In genomic region chr11:62467289-62467688, GRCm38 (mm10) we compare ENCODE assay signal across 5 mouse cellular contexts. TPM values are rescaled to one million over a fixed set of nuclear protein-coding genes. Genes with fewer than 3 reads are reported as not detected.
DNase-seq lines count a peak whose midpoint lies in the region; ATAC-seq and TF ChIP-seq lines count a peak whose summit lies in the region.
"Not testable (repeated sequence)": the region's sequence is repeated elsewhere in the genome, so short reads cannot be mapped to it uniquely, and the experiment has no call there.

No protein-coding gene starts in this region.

- not testable (repeated sequence) for H3K27me3 ChIP-seq in MEL (ENCODE audit: control insufficient read depth in 1 of 2, insufficient read depth in 2 of 2, low read length in 2 of 2); liver, embryonic 12.5 days (replicated peaks); liver, embryonic 14.5 days (ENCODE audit: control insufficient read depth, insufficient read depth, low read length); megakaryocyte, embryonic 14.5 days (replicated peaks)

- H3K4me2 ChIP-seq in liver, embryonic 12.5 days: peak overlapping the region; percentile 62; the same call in 1 of the 2 replicates
- H3K4me2 ChIP-seq in liver, embryonic 14.5 days (ENCODE audit: low read depth): not testable (repeated sequence)

- peaks cover 42 to 49% of the 10 kb centered on the region in 2 experiments for H3K4me1 ChIP-seq in MEL (ENCODE audit: control insufficient read depth in 1 of 2, insufficient read depth in 2 of 2, low read length in 2 of 2)
- H3K4me1 ChIP-seq in liver, embryonic 12.5 days: peaks cover 64% of the 10 kb centered on the region
- peaks cover 37 to 50% of the 10 kb centered on the region in 2 experiments for H3K4me1 ChIP-seq in liver, embryonic 14.5 days (replicated peaks; ENCODE audit: control insufficient read depth in 2 of 2, insufficient read depth in 2 of 2, low read length in 1 of 2)
- H3K4me1 ChIP-seq in megakaryocyte, embryonic 14.5 days: peaks cover 90% of the 10 kb centered on the region

- not testable (repeated sequence) for H3K9me3 ChIP-seq in MEL (replicated peaks; ENCODE audit: insufficient read depth, low read length); liver, embryonic 12.5 days (replicated peaks); liver, embryonic 14.5 days (ENCODE audit: control insufficient read depth, low read length); megakaryocyte, embryonic 14.5 days

- TF ChIP-seq RAD21 in MEL (IDR thresholded peaks at IDR 0.05; ENCODE audit: low read depth, low read length): not testable (repeated sequence)

- not testable (repeated sequence) for TF ChIP-seq EP300 in MEL (IDR thresholded peaks at IDR 0.05; ENCODE audit: low read depth in 1 of 2, low read length in 2 of 2); liver, embryonic 14.5 days (IDR thresholded peaks at IDR 0.05; ENCODE audit: low read depth)

- H3K36me3 ChIP-seq in MEL (ENCODE audit: control insufficient read depth in 1 of 2, insufficient read depth in 2 of 2, low read length in 2 of 2): peaks cover 0 to 50% of the 10 kb centered on the region in 2 experiments; a peak in 2 of 4 replicates
- H3K36me3 ChIP-seq in liver, embryonic 12.5 days; liver, embryonic 14.5 days (replicated peaks; ENCODE audit: control insufficient read depth, insufficient read depth, low read depth): not testable (repeated sequence)
- peaks cover 31% of the 10 kb centered on the region for H3K36me3 ChIP-seq in megakaryocyte, embryonic 14.5 days (replicated peaks; ENCODE audit: low read length)

- not testable (repeated sequence) for H3K79me2 ChIP-seq in MEL (ENCODE audit: control insufficient read depth, insufficient read depth, low read length, poor library complexity)

- peak overlapping the region in 1 of 2 experiments; percentile 3; a peak in 1 of 4 replicates for H3K4me3 ChIP-seq in MEL (ENCODE audit: control insufficient read depth in 1 of 2, insufficient read depth in 1 of 2, low read depth in 2 of 2, low read length in 2 of 2)
- H3K4me3 ChIP-seq in layer of hippocampus, adult 2 months; liver, embryonic 12.5 days; liver, embryonic 14.5 days (ENCODE audit: insufficient read depth in 1 of 2, low read depth in 2 of 2, low read length in 2 of 2): not testable (repeated sequence)
- peak overlapping the region; percentile 66 for H3K4me3 ChIP-seq in megakaryocyte, embryonic 14.5 days (replicated peaks)

- not testable (repeated sequence) for ATAC-seq in liver, embryonic 12.5 days; liver, embryonic 14.5 days (ENCODE audit: insufficient read depth)

- not testable (repeated sequence) for H3K9ac ChIP-seq in MEL (ENCODE audit: control insufficient read depth, low read depth, low read length, poor library complexity, severe bottlenecking); liver, embryonic 12.5 days; liver, embryonic 14.5 days (replicated peaks)

- peak overlapping the region; percentile 80 for H3K27ac ChIP-seq in MEL (ENCODE audit: control insufficient read depth, low read depth, low read length)
- not testable (repeated sequence) for H3K27ac ChIP-seq in layer of hippocampus, adult 2 months
- peak overlapping the region; percentile 88 for H3K27ac ChIP-seq in liver, embryonic 12.5 days
- H3K27ac ChIP-seq in liver, embryonic 14.5 days: peak overlapping the region; percentile 76

- peak; percentile 63 for DNase-seq in MEL (ENCODE audit: low read depth, low spot score)
- not testable (repeated sequence) for DNase-seq in layer of hippocampus, adult 2 months (ENCODE audit: low spot score in 2 of 2); liver, embryonic 14.5 days (ENCODE audit: low read depth in 3 of 3, low spot score in 3 of 3)

- 0 out of 6 replicates have a peak, but pooled peaks of 1 of the 3 experiments have one; percentile 2 for TF ChIP-seq CTCF in MEL (IDR thresholded peaks at IDR 0.05 in 2 of 3, conservative IDR thresholded peaks at IDR 0.05 in 1 of 3; ENCODE audit: control insufficient read depth in 1 of 3, insufficient read depth in 1 of 3, low read depth in 2 of 3, low read length in 3 of 3, poor library complexity in 1 of 3, severe bottlenecking in 1 of 3)
- 0 out of 2 replicates have a peak, but pooled peaks have one; percentile 5 for TF ChIP-seq CTCF in layer of hippocampus, adult 2 months (conservative IDR thresholded peaks at IDR 0.05)
- TF ChIP-seq CTCF in liver, embryonic 14.5 days (IDR thresholded peaks at IDR 0.05; ENCODE audit: low read depth): not testable (repeated sequence)

- not testable (repeated sequence) for TF ChIP-seq POLR2A in MEL (IDR thresholded peaks at IDR 0.05; ENCODE audit: control insufficient read depth in 1 of 2, insufficient read depth in 1 of 2, low read depth in 1 of 2, low read length in 2 of 2, poor library complexity in 1 of 2)

TF ChIP-seq in MEL, 35 proteins besides CTCF, POLR2A, EP300 and RAD21:
- TF ChIP-seq TBP (IDR thresholded peaks at IDR 0.05; ENCODE audit: low read depth, low read length) (peak; percentile 92), ETS1 (IDR thresholded peaks at IDR 0.05; ENCODE audit: low read depth, low read length) (0 out of 2 replicates have a peak, but pooled peaks have one; percentile 25)

RNA-seq across cellular contexts. Expression of gene Ncor1, which starts 8.9 kb away (rescaled TPM):
- total RNA-seq in MEL (2012; rRNA removed): 71.8 and 90.7 TPM in 2 replicates
- polyA plus RNA-seq in MEL (2012; ENCODE audit: insufficient read depth in 1 of 2, insufficient read length in 2 of 2, low read depth in 1 of 2, low replicate concordance in 2 of 2, missing spikeins in 1 of 2): 100 to 1,000 TPM; 188 to 250 TPM
- 100 to 1,000 TPM; 300 to 303 TPM for total RNA-seq in layer of hippocampus, adult 2 months (2021)
- 108 and 112 TPM in 2 replicates for polyA plus RNA-seq in liver, embryonic 12.5 days (2016; fragmentation: Nextera tagmentation; extraction: Ambion mirVana)
- 35.4 and 37.1 TPM in 2 replicates for polyA plus RNA-seq in liver, embryonic 14.5 days (2012; rRNA removed)
- 54.3 and 65.3 TPM in 2 replicates for polyA plus RNA-seq in liver, embryonic 14.5 days (2014; fragmentation: Nextera tagmentation; extraction: Ambion mirVana)
- polyA plus RNA-seq in megakaryocyte, embryonic 14.5 days (2012; ENCODE audit: insufficient read depth, low replicate concordance): 86.7 and 160 TPM in 2 replicates

RNA-seq across cellular contexts. Expression of gene Pigl, which starts 9.0 kb away (rescaled TPM):
- 1.6 and 2.0 TPM in 2 replicates for total RNA-seq in MEL (2012; rRNA removed)
- polyA plus RNA-seq in MEL (2012; ENCODE audit: insufficient read depth in 1 of 2, insufficient read length in 2 of 2, low read depth in 1 of 2, low replicate concordance in 2 of 2, missing spikeins in 1 of 2): 1 to 10 TPM in 1 of 2 experiments, not detected in 1; 4.1 TPM
- total RNA-seq in layer of hippocampus, adult 2 months (2021): 1 to 10 TPM; 7.3 to 8.7 TPM
- 7.9 TPM in 2 replicates for polyA plus RNA-seq in liver, embryonic 12.5 days (2016; fragmentation: Nextera tagmentation; extraction: Ambion mirVana)
- polyA plus RNA-seq in liver, embryonic 14.5 days (2012; rRNA removed): 3.5 and 3.9 TPM in 2 replicates
- polyA plus RNA-seq in liver, embryonic 14.5 days (2014; fragmentation: Nextera tagmentation; extraction: Ambion mirVana): 4.1 and 4.3 TPM in 2 replicates
- polyA plus RNA-seq in megakaryocyte, embryonic 14.5 days (2012; ENCODE audit: insufficient read depth, low replicate concordance): 3.4 and 7.5 TPM in 2 replicates
